Mouse (Mus musculus) skeletal muscle tissue, postnatal 0 days (tissue): ENCODE data around the gene Ptpn20. TPM values are rescaled to one million over a fixed set of nuclear protein-coding genes. Genes with fewer than 3 reads are reported as not detected.

Experiments
- polyA plus RNA-seq: library from polyadenylated mRNA; unstranded; fragments of >200 nt; fragmentation: Nextera tagmentation; extraction: Ambion mirVana; gene quantifications from 2 replicates; pipeline ENCODE4 v1.2.1, GENCODE M21; 2015

Ptpn20 gene
- polyA plus RNA-seq = 0.05 and 0.09 TPM in 2 replicates

DNA sequence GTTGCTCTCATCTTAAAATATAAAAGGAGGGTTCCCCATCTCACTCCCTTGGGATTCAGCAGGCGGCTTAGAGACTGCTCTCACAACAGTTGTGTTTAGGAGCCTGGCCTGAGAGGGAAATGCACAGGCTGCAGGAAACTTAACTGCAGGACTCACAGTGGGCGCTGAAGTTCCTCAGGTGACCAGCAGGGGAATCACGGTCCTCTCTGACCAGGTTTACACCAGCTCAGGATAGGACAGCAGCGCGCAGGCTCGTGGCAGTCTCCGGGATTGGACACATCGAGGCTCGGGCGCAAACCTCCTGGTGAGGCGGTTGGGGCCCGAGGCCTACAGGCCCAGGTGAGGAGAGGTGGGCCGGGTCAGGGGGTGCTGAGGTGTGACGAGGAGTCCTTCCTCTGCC is at the start of gene Ptpn20:
Gene Ptpn20 (plus strand): TSS at position 257 of the 400 bp plus-strand sequence.

Other genes starting within 250 kb of the Ptpn20 start
- 7.6 and 9.3 TPM in 2 replicates for gene Mapk8, start 142.0 kb upstream of the Ptpn20 start, polyA plus RNA-seq
- gene Frmpd2, start 117.5 kb upstream of the Ptpn20 start, polyA plus RNA-seq = not detected in 2 replicates